Mouse (Mus musculus): ENCODE data around the gene Gm10837. TPM values are rescaled to one million over a fixed set of nuclear protein-coding genes. Genes with fewer than 3 reads are reported as not detected.
"Not testable (repeated sequence)": the region's sequence is repeated elsewhere in the genome, so short reads cannot be mapped to it uniquely, and the experiment has no call there.

Gm10837 gene
- not detected for total RNA-seq (2021)
- long read RNA-seq, experiment 1, result 0 reads
- long read RNA-seq, experiment 2, result 0 reads

GRCm38 (mm10) chr14:122490441-122491328, at the start of gene Gm10837:
TSS of gene Gm10837 (plus strand) at chr14:122490586.
- H3K4me3 ChIP-seq, result no peak within 1 kb of the TSS
- no peak for TF ChIP-seq CTCF (IDR thresholded peaks at IDR 0.05)
- DNase-seq, result no peak
- intact Hi-C loops (cut with DNase I), result no loop called here
- H3K27ac ChIP-seq, result no peak within 1 kb of the TSS

GRCm38 (mm10) chr14:122449601-122450495, 40.5 kb upstream of the Gm10837 start:
- H3K4me3 ChIP-seq, result peak overlapping the region; percentile 69
- no peak for TF ChIP-seq CTCF (IDR thresholded peaks at IDR 0.05)
- DNase-seq, result no peak
- H3K27ac ChIP-seq, result no peak overlapping the region
- intact Hi-C loops (cut with DNase I), result no loop called here

- no peak for TF ChIP-seq CTCF (IDR thresholded peaks at IDR 0.05)
- no peak within 1 kb of the TSS for H3K27ac ChIP-seq
- peak within 1 kb of the TSS; percentile 69 for H3K4me3 ChIP-seq
- intact Hi-C loops (cut with DNase I), result no loop called here
- peak; percentile 51 for DNase-seq
Observed at GRCm38 (mm10) chr14:122450496-122451382, 39.6 kb upstream of the Gm10837 start, which contains the start of gene Gm5089. TSS of gene Gm5089 (minus strand) at chr14:122451115.

- intact Hi-C loops (cut with DNase I), result no loop called here
- no peak for TF ChIP-seq CTCF (IDR thresholded peaks at IDR 0.05)
- H3K4me3 ChIP-seq, result no peak overlapping the region
- H3K27ac ChIP-seq, result no peak overlapping the region
- no peak for DNase-seq
Observed at GRCm38 (mm10) chr14:122451551-122452145, 38.7 kb upstream of the Gm10837 start.

- intact Hi-C loops (cut with DNase I), result no loop called here
- Histone ChIP-seq H3K27ac (no peak overlapping the region), H3K4me3 (no peak overlapping the region)
- DNase-seq, result no peak
- no peak for TF ChIP-seq CTCF (IDR thresholded peaks at IDR 0.05)
Observed at GRCm38 (mm10) chr14:122452701-122453387, 37.5 kb upstream of the Gm10837 start.

- DNase-seq, result no peak
- Histone ChIP-seq H3K4me3 (peak overlapping the region; percentile 39), H3K27ac (no peak overlapping the region)
- intact Hi-C loops (cut with DNase I), result no loop called here
- TF ChIP-seq CTCF (IDR thresholded peaks at IDR 0.05), result no peak
Observed at GRCm38 (mm10) chr14:122453388-122453995, 36.9 kb upstream of the Gm10837 start.

- peak overlapping the region; percentile 39; the same call in 1 of the 2 replicates for H3K4me3 ChIP-seq
- no peak for DNase-seq
- intact Hi-C loops (cut with DNase I), result no loop called here
- TF ChIP-seq CTCF (IDR thresholded peaks at IDR 0.05), result no peak
- no peak overlapping the region for H3K27ac ChIP-seq
Observed at GRCm38 (mm10) chr14:122453996-122454738, 36.2 kb upstream of the Gm10837 start.

- Histone ChIP-seq H3K27ac (no peak overlapping the region), H3K4me3 (no peak overlapping the region)
- DNase-seq, result no peak
- intact Hi-C loops (cut with DNase I), result no loop called here
- no peak for TF ChIP-seq CTCF (IDR thresholded peaks at IDR 0.05)
Observed at GRCm38 (mm10) chr14:122454901-122455561, 35.4 kb upstream of the Gm10837 start.

- Histone ChIP-seq H3K27ac (no peak overlapping the region), H3K4me3 (no peak overlapping the region)
- no peak for DNase-seq
- TF ChIP-seq CTCF (IDR thresholded peaks at IDR 0.05), result no peak
- intact Hi-C loops (cut with DNase I), result no loop called here
Observed at GRCm38 (mm10) chr14:122455562-122455958, 34.8 kb upstream of the Gm10837 start.

GRCm38 (mm10) chr14:122459332-122459731, 31.1 kb upstream of the Gm10837 start:
- intact Hi-C loops (cut with DNase I); DNase-seq; H3K4me3 ChIP-seq; H3K27ac ChIP-seq: not testable (repeated sequence)
